Mouse (Mus musculus): ENCODE measurements around the gene Thrap3. TPM values are rescaled to one million over a fixed set of nuclear protein-coding genes. Genes with fewer than 3 reads are reported as not detected.
"Not testable (repeated sequence)": the region's sequence is repeated elsewhere in the genome, so short reads cannot be mapped to it uniquely, and the experiment has no call there.

Gene Thrap3
- total RNA-seq, 1 experiment from 2014 or later, result 232 TPM

DNA sequence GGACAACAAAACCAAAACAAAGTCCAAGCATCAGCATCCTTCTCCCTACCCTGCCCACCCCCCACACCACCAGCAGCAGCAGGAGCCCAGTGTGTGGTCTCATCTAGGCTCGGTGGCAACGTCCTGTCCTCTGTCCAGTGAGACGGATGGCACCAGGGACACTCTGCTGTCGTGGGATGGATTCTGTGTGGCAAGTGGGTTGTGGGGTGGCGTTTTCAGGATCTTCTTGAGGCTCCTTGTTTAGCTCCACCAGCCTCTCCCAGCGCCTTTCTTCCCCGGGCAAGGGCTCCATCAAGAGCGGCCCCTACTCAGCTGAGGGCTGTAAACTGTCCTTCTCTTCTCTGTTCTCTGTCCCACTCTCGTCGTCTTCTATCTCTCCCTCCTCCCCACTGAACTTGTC lies 37.5 kb downstream of the Thrap3 start:
- DNase-seq, result not testable (repeated sequence)

- DNase-seq, result no peak
These were observed 38.9 kb downstream of the Thrap3 start for GRCm38 (mm10) chr4:126163685-126164084.

GRCm38 (mm10) chr4:126163067-126163659 lies 39.4 kb downstream of the Thrap3 start, which contains the start of gene Sh3d21:
Gene Sh3d21, minus strand, starts transcription at chr4:126163491.
- no peak for DNase-seq

DNA sequence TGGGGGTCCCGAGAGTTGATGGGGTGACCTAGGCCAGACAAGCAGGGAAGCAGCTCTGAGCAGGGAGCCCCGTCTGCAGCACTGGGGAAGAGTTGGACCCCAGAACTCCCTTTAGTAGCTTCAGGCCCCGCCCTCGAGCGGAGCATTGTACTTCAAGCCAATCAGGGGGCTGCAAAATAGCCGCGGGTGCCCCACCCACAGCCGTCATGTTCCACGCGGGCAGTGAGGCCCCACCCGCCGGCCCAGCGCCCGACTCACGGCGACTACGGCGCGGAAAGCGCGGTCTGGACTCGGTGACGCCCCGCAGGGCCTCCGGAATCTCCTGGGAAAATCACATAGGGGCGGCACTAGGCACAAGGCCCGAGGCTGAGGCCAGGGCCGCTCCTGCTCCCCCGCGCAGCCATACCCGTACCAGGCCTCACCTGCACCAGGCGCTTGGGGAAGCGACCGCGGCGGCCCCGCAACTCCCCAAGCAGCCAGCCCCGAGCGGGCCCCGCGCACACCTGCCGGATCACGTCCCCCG lies 40.0 kb downstream of the Thrap3 start:
- DNase-seq, result peak; percentile 90

- DNase-seq, result no peak
These were observed 40.6 kb downstream of the Thrap3 start for GRCm38 (mm10) chr4:126161986-126162385.

DNA sequence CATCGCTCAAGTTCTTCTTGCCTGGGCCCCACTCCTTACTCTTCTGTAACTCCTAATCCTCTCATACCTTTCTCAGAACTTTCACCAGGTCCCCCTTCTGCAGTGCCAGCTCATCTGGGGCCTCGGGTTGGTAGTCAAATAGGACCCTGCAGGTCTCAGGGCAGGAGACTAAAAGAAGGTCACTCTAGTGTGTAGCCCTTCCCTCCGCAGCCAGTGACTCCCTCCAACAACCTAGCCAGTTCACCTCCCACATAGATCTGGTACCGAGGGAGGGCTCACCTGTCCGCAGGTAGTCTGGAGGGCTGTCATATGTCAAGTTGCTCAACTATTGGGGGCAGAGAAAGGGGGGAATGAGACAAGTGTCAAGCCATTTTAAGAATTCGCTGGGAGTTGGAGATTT lies 41.1 kb downstream of the Thrap3 start:
- DNase-seq, result no peak

DNA sequence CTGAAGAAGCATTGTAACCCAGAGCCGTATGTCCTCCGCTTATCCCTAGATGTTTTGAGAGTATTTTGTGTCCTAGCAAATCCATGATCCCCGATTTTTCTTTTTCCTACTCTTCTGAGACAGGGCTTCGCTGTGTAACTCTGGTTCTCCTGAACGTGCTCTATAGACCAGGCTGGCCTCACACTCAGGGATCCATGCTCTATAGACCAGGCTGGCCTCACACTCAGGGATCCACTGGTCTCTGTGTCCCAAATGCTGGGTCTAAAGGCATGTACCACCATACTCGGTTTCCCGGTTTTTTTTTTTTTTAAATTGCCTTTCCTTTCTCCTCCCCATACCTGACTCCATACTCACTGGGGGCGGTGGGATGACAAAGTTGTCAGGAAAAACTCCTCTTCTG lies 41.6 kb downstream of the Thrap3 start:
- DNase-seq, result no peak

- DNase-seq, result no peak
These were observed 43.1 kb downstream of the Thrap3 start for GRCm38 (mm10) chr4:126159455-126159854.

- DNase-seq, result no peak
These were observed 45.0 kb downstream of the Thrap3 start for GRCm38 (mm10) chr4:126157562-126157961.

- DNase-seq, result peak; percentile 35
These were observed 45.9 kb downstream of the Thrap3 start for GRCm38 (mm10) chr4:126156617-126157016.

DNA sequence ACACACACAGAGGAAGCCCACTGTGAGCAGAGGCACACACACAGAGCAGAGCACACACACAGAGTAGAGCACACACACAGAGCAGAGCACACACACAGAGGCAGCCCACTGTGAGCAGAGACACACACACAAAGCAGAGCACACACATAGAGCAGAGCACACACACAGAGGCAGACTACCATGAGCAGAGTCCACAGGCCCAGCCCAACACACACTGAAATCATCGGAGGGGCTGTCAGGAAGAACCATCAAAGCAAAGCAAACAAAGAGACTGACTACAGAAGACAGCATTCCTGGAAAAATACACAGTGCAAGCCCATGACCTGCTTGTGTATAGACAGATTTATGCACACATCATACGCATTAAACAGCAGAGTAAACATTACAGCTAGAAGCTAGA lies 46.7 kb downstream of the Thrap3 start:
- no peak for DNase-seq

GRCm38 (mm10) chr4:126155183-126155582 lies 47.4 kb downstream of the Thrap3 start:
- no peak for DNase-seq

DNA sequence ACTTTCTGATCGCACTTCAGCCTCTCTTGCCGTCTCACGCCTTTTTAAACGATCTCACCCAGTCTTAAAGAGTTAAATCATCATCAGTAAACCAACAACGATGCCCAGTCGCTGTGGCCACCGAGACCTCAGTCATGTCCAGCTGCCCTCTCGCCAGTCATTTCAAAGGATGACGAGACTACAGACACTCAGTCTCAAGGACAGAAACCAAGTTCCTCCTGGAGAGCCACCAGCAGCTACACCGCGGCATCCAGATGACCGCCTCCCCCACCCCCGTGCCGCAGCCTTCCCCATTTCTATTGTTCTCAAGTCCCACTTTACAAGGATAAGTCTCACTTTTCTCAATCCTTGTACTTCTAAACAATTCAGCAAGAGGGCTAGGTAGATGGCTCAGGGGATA lies 49.7 kb downstream of the Thrap3 start:
- DNase-seq, result no peak

- no peak for DNase-seq
These were observed 50.7 kb downstream of the Thrap3 start for GRCm38 (mm10) chr4:126151701-126152440.

- no peak for DNase-seq
These were observed 51.6 kb downstream of the Thrap3 start for GRCm38 (mm10) chr4:126150949-126151320.

- peak; percentile 50 for DNase-seq
These were observed 52.1 kb downstream of the Thrap3 start for GRCm38 (mm10) chr4:126150297-126150948.

GRCm38 (mm10) chr4:126149798-126150197 lies 52.8 kb downstream of the Thrap3 start:
- no peak for DNase-seq

DNA sequence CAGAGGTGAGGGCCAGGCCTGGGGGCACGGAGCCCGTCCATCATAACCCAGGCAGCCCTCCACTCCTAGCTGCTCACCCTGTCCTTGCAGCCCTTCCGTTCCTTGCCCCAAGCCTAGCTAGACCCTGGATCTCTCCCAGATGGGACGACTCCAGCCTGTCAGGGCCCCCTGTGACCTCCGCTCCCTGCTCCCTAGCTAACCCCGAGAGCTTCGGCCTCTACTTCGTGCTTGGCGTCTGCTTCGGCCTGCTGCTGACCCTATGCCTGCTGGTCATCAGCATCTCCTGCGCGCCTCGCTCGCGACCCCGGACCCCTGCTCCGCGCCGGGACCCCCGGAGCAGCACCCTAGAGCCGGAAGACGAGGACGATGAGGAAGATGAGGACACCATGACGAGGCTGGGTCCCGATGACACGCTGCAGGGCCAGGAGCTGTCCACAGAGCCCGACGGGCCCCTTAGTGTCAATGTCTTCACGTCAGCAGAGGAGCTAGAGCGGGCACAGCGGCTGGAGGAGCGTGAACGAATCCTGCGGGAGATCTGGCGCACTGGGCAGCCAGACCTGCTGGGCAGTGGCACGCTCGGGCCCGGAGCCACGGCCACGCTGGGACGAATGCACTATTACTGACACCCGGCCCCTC lies 53.4 kb downstream of the Thrap3 start:
- no peak for DNase-seq

GRCm38 (mm10) chr4:126148161-126148961 lies 54.2 kb downstream of the Thrap3 start:
- peak; percentile 74 for DNase-seq

DNA sequence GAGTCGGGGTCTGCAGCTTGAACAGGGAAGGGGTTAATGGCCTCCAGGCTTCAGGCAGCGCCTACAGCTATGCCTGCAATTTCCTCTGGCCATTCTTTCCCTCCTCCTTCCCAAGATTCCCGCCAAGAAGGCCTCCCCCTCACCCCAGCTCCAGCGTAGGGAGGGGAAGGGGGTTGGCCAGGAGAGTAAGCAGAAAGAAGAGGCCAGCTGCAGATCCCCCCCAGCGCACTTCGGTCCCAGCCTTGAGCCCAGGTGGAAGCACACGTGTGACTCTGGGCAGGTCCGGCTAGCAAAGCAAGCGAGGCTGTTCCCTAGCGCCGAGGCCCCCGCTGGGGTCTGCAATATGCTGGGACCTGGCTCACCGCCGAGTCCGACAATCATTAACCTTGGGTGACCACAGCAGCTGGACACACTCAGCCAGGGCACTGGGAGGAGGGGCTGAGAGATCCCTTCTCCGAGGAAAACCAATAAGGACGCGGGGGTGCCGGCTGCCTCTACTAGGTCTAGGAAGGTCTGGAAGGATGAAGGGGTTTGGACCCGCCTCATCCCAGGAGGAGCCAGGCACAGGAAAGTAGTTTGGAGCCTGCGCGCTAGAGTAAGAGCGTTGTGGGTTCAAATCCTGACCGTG lies 54.9 kb downstream of the Thrap3 start, which contains the start of gene Eva1b:
Gene Eva1b, plus strand, starts transcription at position 212 of the 628 bp plus-strand sequence.
- peak; percentile 56 for DNase-seq

- no peak for DNase-seq
These were observed 55.5 kb downstream of the Thrap3 start for GRCm38 (mm10) chr4:126146974-126147532.
